Mouse (Mus musculus) right cerebral cortex, adult 2 months (tissue): ENCODE data around the gene Csad.
A peak's percentile ranks its signal among the peaks of the same experiment; 100 is the strongest.

ENCODE experiments used
- DNase-seq, 2 experiments: peaks; one replicate each; pipeline ENCODE4 v3.0.0; 2021 to 2022; ENCODE audit warnings: low spot score in 2 of 2

The Csad gene

GRCm38 (mm10) chr15:102204674-102205505, at the start of gene Csad:
Csad (minus strand) TSS chr15:102204724.
- DNase-seq, result no peak

GRCm38 (mm10) chr15:102250521-102250920, 46.0 kb upstream of the Csad start:
- no peak for DNase-seq

- DNase-seq, result no peak
Observed at GRCm38 (mm10) chr15:102249967-102250366, 45.4 kb upstream of the Csad start.

GRCm38 (mm10) chr15:102249251-102249691, 44.7 kb upstream of the Csad start:
- DNase-seq, result no peak

GRCm38 (mm10) chr15:102248812-102249191, 44.3 kb upstream of the Csad start:
- DNase-seq, result no peak

- DNase-seq, result no peak
Observed at GRCm38 (mm10) chr15:102248131-102248811, 43.7 kb upstream of the Csad start.

- peak in 1 of 2 experiments; percentile 38 for DNase-seq
Observed at GRCm38 (mm10) chr15:102247252-102248130, 43.0 kb upstream of the Csad start.

GRCm38 (mm10) chr15:102246866-102247251, 42.3 kb upstream of the Csad start:
- DNase-seq, result peak; percentile 85 to 89

- DNase-seq, result peak; percentile 72 to 76
Observed at GRCm38 (mm10) chr15:102245891-102246741, 41.6 kb upstream of the Csad start.

- peak in 1 of 2 experiments; percentile 31 for DNase-seq
Observed at GRCm38 (mm10) chr15:102245461-102245881, 40.9 kb upstream of the Csad start.

- no peak for DNase-seq
Observed at GRCm38 (mm10) chr15:102244306-102245191, 40.0 kb upstream of the Csad start.

GRCm38 (mm10) chr15:102243229-102244190, 39.0 kb upstream of the Csad start:
- no peak for DNase-seq

GRCm38 (mm10) chr15:102242404-102243228, 38.1 kb upstream of the Csad start:
- DNase-seq, result no peak

- DNase-seq, result no peak
Observed at GRCm38 (mm10) chr15:102240607-102241006, 36.1 kb upstream of the Csad start.

GRCm38 (mm10) chr15:102239851-102240250, 35.3 kb upstream of the Csad start:
- DNase-seq, result no peak

- peak; percentile 72 to 81 for DNase-seq
Observed at GRCm38 (mm10) chr15:102239260-102239590, 34.7 kb upstream of the Csad start.

- DNase-seq, result no peak
Observed at GRCm38 (mm10) chr15:102238543-102239259, 34.2 kb upstream of the Csad start.
